Mouse (Mus musculus): ENCODE measurements around the gene Slc6a9. TPM values are rescaled to one million over a fixed set of nuclear protein-coding genes. Genes with fewer than 3 reads are reported as not detected.

Gene Slc6a9
- 10 to 100 TPM; 33.5 to 33.7 TPM for total RNA-seq (2021)
- long read RNA-seq, transcript Slc6a9-201 (14 exons, 3,479 nt): major isoform, 12 of 37 reads
- long read RNA-seq, partial matches to known transcripts: 5 of 37 reads
- long read RNA-seq, other reads (novel, unspliced or antisense): 20 of 37 reads

DNA sequence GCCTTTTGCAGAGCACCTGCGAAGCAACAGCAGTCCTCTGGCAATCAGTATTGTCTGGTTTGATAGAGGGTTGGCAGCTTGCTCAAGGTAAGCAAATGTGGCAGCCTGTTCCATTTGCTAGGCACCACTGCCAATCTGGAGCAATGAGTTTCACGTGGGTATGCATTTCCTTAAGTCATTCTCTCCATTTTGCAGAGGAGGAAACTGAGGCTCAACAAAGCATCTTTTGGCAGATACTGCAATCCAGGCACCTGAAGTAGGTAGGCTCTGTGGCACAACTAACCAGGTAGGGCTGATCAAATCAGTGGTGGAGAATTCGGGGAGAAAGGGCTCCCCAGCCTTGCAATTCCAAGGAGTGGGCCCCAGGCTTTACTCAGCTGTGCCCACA, at the start of gene Slc6a9:
Gene Slc6a9 (plus strand): TSS at position 50 of the 388 bp plus-strand sequence.
- DNase-seq (ENCODE audit: low spot score in 2 of 2): no peak

DNA sequence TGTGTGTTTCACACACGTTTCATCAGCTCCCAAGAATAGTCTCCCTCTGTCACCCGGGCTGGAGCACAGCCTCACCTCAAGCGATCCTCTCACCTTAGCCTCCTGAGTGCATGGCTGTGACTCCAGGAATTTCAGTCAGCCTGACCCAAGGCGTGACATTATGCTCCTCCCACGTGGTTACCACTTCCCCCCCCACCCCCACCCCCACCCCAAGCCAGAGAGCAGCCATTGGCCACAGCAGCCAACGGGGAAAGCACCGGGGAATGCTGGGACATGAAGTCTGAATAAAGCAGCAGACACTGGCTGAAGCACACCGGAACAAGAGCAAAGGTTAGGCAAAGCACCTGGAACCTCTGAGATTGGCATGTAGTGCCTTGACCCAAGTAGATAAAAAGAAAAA, 47.3 kb upstream of the Slc6a9 start:
- no peak for DNase-seq (ENCODE audit: low spot score in 2 of 2)

DNA sequence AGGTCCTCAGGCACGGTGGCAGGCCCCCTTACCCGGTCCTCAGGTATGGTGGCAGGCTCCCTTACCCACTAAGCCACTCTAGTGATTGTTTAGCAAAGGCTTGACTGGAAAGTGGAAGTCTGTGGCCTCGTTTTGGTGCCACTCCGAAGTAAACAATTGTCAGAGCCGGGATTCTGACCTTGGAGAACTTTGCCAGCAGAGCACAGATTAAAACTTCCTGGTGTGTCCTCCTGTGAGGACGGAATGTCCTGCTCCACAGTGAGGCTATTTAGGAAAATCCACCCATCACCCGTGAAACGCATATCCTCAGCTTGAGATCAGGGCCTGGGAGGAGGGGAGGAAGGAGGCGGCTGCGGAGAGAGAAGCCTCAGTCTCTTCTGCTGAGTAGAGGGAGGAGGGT, 46.0 kb upstream of the Slc6a9 start:
- no peak for DNase-seq (ENCODE audit: low spot score in 2 of 2)

DNA sequence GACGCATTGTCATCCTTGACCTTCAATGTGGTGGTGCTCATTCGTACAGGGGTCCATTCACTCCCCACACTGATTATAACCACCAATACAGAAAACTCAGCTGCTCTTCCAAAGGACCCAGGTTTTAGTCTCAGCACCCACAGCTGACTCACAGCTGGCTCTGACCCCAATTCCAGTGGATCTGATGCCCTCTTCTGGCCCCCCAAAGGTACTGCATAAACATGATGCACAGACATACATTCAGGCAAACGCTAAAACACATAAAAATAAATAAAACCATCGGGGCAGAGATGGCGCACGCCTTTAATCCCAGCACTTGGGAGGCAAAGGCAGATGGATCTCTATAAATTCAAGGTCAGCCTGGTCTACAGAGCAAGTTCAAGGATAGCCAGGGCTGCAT, 34.4 kb upstream of the Slc6a9 start:
- no peak for DNase-seq (ENCODE audit: low spot score in 2 of 2)

DNA sequence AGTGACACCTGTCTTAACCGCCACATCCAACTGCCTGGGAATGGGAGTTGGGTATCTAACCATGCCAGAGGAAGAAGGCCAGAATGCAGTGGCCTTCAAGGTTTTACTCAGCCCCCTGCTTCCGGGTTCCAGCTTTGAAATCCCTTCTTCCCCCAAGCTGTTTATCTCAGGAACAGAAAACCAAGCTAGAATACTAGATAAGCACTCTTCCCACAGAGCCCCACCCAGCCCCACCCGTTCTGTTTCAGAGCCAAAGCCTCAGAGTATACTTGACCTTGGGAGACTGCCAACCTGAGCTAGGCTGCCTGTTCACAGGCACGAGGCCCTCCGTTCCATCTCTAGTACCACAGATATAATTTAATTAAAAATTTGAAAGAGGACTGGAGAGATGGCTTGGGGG, 27.3 kb upstream of the Slc6a9 start:
- no peak for DNase-seq (ENCODE audit: low spot score in 2 of 2)

DNA sequence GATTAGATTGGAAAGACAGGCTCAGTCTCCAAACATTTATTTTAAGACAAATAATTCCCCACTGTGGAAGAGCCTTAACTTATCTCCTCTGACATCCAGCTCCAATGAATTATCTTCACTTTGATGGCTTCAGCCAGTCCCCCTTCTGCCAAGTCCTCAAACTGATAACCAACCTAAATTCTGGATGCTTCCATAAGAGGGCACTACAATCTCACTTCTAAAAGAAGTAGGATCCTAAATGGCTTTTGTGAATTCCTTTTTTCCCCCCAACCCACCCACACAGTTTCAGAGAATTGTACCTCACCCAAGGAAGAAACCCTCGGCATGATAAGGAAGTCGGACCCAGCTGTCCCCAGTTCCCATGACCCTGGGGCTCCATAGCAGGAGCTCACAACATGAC, 23.4 kb upstream of the Slc6a9 start:
- no peak for DNase-seq (ENCODE audit: low spot score in 2 of 2)

DNA sequence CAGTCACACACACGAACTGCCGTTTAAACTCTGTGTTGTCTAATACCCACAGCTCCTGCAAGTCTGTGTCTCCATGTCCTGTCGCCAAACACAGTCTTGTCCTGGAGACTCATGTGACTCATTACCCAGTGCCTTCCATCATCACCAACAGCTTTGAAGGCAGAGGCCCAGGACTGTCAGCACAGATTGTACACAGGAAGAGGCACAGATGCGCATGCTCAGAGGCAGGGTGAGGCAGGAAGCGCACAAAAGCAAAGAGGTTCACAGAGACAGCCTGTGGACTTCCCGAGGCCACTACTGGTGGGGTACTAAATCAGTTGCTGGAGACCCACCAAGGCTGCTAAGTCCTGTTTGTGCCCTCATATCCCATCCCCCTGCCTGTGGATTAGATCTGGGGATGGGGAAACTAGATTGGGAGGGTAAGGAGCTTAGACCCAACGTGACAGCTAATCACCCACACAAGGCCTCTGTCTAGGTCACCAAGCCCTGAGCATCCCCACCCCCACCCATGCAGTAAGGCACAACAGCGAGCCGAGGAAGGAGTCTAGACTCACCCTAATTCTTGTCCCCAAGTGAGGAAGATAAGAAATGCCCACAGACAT, 20.6 kb upstream of the Slc6a9 start:
- DNase-seq (ENCODE audit: low spot score in 2 of 2): peak in 1 of 2 experiments; percentile 28

DNA sequence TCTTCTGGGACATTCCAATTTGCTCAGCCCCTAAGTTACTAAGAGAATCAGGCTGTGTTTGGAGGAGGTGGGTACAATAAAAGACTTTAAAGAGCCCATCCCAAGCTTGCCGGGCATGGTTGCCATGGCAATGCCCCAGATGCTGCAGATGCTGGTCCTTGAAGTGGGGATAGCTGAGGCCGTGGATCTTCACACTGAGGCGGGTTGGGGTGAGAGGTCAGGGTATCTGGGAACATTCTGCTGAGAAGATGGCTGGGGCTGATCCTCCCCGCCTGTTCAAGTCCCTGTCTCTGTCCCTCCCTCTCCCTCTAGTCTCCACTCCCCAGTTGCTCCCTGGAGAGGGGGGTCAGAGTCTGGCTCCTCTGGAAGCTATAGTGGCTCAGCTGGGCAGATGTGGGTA, 20.0 kb upstream of the Slc6a9 start:
- no peak for DNase-seq (ENCODE audit: low spot score in 2 of 2)

DNA sequence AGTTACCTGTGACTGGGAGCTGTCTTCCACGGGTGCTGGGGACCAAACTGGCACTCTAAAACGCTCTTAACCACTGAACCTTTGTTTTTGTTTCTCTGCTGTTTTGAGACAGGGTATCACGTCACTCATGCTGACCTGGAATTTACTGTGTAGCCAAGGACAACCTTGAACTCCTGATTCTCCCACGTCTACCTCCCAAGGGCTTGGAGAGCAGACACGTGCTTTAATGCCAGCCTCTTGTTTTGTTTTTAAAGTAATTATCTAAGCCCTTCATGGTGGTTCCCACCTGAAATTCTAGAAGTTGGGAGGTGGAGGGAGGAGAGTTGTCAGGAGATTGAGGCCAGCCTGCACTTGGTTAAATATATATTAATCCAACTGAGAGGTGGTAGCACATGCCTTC, 17.5 kb upstream of the Slc6a9 start:
- no peak for DNase-seq (ENCODE audit: low spot score in 2 of 2)

DNA sequence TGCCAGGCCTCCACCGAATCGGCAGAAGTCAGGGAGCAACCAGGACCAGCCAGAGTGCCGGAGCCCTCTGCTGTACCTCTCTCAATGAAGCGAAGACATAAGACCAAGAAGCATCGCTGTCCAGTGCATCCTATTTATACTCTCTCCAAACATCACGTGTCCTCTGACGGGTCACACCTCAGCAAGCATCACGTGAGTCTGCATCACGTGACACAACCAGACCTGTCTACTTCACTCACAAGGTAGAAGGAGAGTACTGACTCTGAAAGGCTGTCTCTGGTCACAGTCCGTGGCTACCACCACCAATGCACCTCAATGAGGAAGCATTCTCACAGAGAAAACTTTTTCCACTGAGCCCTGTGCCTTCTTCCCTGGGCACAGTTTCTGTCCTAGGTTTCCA, 16.3 kb upstream of the Slc6a9 start:
- DNase-seq (ENCODE audit: low spot score in 2 of 2): no peak

DNA sequence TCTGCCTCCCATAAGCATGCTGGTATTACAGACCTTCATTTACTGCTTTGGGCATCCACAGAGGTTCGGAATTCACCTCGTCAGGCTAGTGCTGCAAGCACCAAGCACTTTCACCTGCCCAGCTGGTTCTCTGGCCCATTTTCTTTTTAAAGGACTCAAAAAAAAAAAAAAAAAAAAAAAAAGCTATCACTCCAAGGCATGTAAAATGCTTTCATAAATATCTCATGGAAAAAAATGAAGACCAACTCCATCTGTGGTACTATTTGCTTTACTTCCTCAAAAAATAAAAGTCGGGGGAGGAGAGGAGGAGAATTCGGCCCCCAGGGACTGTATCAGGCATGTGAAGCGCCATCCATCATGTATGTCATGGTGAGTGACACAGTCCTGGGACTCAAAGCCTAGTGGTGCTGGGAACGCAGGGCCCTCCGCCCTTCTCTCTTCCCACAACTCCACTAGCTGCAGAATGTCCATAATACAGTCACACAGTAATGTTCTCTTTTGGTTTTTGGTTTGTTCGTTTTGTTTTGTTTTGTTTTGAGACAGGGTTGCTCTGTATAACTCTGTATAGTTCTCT, 5.6 kb upstream of the Slc6a9 start:
- no peak for DNase-seq (ENCODE audit: low spot score in 2 of 2)

DNA sequence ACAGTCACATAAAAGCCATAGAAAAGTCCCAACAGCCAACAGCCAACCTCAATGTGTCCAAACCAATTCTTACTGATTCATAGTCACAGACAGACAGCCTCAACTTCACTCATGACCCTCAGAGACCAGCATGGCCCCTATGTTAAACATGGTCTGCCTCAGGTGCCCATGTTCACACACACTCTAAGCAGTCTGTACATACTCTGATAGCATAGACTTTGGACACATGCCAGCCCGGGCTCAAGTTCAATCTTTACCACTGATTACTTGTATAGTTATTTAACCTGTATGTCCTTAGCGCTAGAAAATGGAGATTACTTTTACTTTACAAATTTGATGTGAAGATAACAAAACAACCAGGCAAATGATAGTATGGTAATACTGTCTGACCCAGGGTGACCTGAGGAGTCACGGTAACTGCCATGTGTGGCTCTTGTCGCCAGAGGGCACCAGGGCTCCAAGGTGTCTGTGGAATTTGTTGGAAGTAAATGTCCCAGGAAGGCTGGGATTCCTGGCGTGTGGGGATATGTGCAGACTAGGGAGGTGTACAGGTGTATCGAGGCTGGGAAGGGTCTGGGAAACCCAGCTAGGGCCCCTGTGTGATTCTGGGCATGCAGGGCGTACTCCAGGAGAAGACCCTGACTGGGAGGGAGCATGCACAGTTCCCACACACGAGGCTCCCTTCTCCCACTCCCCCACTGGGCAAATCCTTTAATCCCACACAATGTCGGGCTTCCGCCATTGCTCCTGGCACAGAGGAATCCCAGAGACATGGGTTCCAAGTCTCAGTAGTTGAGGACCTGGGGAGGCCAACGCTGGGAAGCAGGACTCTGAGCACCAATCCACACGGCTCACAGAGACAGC, 4.8 kb upstream of the Slc6a9 start:
- peak; percentile 58 to 71 for DNase-seq (ENCODE audit: low spot score in 2 of 2)

DNA sequence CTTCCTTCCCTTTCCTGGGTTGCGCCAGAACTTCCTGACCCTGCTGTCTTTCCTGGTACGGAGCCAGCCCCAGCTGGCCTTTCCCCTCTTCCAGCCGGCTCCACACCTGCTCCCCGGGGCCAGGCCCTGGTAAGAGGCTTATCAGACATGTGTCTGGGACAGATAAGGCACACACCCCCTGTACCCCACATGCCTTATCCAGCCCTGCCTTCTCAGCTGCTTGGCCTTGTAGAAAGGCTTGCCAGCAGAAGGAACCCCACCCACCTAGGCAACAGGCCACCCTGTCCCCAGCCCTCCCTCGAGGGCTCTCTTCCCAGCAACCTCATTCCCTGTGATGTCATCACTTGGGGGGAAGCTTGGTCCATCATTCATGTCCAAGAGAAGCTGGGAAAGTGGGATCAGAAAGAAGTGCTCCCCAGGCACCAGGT, 4.2 kb upstream of the Slc6a9 start:
- no peak for DNase-seq (ENCODE audit: low spot score in 2 of 2)

DNA sequence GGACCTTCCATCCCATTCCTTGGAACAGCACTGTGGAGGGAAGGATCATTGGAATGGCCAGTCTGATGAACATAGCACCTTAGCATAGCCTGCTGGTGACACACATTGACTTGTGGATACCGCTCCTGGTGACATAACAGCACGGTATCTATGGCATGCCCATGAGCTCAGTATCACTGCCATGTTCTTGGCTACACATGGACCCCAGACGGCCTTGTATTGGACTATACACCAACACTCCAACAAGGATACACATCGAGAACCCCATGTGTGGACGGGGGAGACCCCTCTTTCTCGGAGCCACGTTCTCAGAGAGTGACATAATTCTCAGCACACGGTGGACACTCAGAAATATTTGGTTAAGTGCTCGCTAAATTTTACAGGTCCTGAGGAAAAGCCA, 3.5 kb upstream of the Slc6a9 start:
- no peak for DNase-seq (ENCODE audit: low spot score in 2 of 2)

DNA sequence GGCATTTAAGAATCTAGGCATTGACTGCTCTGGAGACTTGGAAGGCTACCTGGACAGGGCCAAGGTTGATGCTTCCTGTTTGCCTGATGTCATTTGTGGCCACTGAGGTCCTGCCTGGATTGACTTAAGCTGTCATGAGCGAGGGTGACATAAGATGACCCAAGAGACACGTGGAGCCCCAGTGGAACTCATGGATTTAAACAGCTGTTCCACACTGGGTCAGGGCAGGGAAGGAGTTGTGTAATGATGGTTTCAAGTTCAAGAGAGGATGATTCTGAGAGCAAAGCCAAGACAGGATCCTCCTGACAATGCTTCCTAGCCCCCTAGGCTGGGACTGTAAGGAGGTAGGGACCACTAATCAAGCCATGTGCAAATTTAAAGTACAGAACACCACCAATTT, 2.8 kb upstream of the Slc6a9 start:
- no peak for DNase-seq (ENCODE audit: low spot score in 2 of 2)

DNA sequence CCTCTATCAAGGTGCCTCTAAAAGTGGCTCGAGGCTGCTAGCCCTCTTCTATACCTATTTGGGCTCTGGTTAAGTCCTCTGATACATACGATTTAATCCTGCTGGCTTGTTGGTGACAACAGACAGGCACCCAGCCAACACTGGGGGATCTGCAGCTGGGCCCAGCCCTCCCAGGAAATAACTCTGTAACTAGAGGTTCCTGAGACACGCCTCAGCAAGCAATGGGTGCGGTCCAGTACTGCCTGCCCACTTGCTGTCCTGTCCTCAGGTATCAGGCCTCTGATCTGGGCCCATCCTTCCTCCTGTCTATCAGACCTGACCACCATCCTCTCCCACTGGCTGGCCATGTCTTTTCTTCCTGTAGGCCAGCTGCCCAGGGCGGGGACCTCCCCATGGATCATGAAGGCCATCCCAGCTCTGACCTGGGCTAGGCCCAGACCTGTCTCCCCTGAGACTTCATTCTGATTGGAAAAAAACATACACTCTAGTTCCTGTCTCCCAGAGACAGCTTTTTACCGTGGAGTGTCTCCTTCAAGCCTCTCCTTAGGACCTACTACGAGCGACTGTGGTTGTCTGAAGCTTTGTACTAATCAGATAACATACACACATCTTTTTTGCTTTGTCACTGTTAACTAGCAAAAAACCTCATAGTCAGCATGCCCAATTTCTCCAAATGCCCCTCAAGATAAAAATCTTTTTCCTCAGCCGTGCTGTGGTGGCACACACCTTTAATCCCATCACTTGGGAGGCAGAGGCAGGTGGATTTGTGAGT, 2.2 kb upstream of the Slc6a9 start:
- no peak for DNase-seq (ENCODE audit: low spot score in 2 of 2)

DNA sequence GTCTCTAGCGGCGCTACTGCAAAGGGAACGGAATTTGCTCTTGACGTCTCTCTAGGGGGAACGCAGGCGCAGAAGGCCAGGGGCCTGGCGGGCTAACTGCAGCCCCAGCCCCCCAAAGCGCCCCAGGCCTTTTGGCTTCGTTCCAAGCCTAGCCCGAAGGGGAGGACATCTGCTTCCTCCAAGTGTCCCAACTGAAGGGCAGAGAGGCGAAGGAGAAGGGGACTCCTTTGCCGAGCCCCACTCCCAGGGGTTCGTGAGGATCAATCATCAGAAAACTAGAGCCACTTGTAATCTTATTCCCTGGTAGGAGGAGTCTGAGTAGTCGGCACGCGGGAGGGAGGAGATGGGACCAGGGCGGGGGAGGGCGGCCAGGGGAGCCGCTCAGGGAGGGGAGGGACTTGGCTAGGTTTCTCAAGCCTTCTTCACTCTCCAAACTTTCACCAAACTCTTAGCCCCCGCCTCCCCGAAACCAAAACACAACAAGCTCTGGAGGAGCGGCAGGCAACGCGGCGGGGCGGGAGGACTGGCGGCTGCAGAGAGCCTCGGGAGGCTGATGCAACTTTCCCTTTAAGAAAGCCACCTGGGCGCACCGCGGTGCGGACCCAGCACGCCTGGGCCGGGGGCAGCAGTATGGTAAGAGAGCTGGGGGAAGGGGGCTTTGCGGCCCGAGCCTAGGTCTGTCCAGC, 682 bp downstream of the Slc6a9 start:
- DNase-seq (ENCODE audit: low spot score in 2 of 2): peak; percentile 57 to 68

DNA sequence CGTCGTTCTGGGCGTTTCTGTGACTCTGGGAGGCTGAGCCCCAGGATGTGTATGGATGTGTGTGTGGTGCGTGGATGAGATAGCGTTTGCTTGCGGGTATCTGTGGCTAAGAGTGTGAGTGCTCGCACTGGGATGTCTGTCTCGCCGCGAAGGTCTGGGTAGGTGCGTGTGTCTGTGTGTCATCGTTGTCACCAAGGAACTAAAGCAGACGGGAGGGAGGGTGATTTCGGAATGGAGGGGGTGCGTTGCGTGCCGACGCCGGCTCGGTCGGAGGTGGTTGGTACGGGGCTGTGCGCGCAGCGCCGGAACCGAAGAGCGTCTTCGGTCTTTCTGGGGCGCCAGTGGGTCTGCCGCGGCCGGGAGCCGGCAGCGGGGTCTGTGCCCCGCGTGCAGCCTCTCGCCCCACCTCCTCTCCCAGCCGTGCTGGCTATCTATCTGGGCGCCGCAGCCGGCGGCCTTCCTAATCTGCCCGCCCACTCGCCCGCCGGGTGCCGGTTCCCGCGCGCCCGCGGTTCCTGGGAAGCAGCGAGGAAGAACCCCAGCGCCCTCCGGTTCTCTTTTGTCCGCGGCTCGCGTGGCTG, 1.3 kb downstream of the Slc6a9 start:
- peak in 1 of 2 experiments; percentile 61 for DNase-seq (ENCODE audit: low spot score in 2 of 2)

DNA sequence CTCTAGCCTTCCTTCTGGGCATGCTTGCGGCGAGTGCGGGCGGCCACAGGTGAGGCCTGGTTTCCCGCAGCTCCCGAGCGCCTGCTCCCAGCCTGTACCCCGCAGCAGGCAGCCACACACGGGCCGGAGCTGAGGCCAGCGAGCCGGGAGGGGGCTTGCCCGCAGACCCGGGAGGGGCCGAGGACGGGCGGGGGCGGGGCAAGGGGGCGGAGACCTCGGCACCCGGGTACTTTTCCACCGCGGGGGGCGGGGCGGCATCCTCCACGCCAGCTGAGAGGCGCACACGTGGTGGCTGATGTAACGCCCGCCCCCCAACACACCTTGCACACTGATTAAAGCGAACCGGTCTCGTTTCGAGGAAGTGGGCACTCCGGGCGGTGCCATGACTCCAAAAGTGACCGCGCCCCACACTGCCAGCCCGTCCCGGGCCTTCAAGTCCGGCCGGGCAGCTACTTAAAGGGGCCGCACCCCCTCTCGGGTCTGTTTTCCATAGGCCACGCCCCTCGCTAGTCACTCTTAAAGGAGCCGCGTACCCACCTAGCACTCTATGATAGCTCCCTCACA, 2.0 kb downstream of the Slc6a9 start:
- DNase-seq (ENCODE audit: low spot score in 2 of 2): peak; percentile 88 to 93

DNA sequence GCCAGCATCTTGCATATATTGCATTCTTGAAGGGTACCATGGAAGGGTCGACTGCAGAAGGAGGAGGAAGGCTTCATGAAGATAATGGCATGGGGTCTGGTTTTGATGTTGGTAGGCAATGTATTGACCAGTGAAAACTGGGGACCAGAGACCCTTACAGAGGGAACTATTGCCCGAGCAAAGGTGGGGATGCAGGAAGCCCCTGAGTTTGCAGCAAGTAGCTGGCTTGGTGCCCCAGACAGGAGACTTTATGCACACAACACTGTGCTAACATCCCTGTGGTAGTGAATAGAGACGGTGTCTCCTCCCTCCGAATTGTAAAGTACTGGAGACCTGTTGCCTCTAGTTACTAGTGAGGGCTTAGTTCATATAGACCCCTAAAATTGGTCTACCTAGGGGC, 3.0 kb downstream of the Slc6a9 start:
- no peak for DNase-seq (ENCODE audit: low spot score in 2 of 2)

Data from layer of hippocampus, postnatal 10 days (tissue).